Mouse (Mus musculus): Measurements from ENCODE around the gene Rgs7. TPM values are rescaled to one million over a fixed set of nuclear protein-coding genes. Genes with fewer than 3 reads are reported as not detected.

Gene Rgs7
- polyA plus RNA-seq, 1 experiment, result 0.16 TPM

GRCm38 (mm10) chr1:175041167-175041817, 451.0 kb downstream of the Rgs7 start:
- Histone ChIP-seq H3K4me2 (ENCODE audit: low read depth) (no peak overlapping the region), H3K79me2 (ENCODE audit: control insufficient read depth, insufficient read depth) (no peaks in the 10 kb centered on the region), H3K4me3 (no peak overlapping the region), H3K36me3 (ENCODE audit: control insufficient read depth, insufficient read depth) (no peaks in the 10 kb centered on the region), H3K27me3 (ENCODE audit: control insufficient read depth, insufficient read depth, insufficient read length) (no peaks in the 10 kb centered on the region), H3ac (ENCODE audit: control insufficient read depth, insufficient read length) (no peak overlapping the region)
- TF ChIP-seq MYOG (IDR thresholded peaks at IDR 0.05; ENCODE audit: control insufficient read depth in 1 of 3, insufficient read depth in 1 of 3, insufficient read length in 2 of 3, low read depth in 2 of 3) (no peak), CEBPB (IDR thresholded peaks at IDR 0.05; ENCODE audit: insufficient read depth, poor library complexity, severe bottlenecking) (no peak), E2F4 (IDR thresholded peaks at IDR 0.05; ENCODE audit: insufficient read depth) (no peak), MAX (IDR thresholded peaks at IDR 0.05; ENCODE audit: low read depth) (no peak), POLR2AphosphoS2 (IDR thresholded peaks at IDR 0.05; ENCODE audit: insufficient read length, low read depth) (no peak), POLR2A (IDR thresholded peaks at IDR 0.05; ENCODE audit: insufficient read length, low read depth) (no peak)

GRCm38 (mm10) chr1:175040038-175040437, 452.3 kb downstream of the Rgs7 start:
- H3K4me2 ChIP-seq (ENCODE audit: low read depth), result no peak overlapping the region
- no peak overlapping the region for H3ac ChIP-seq (ENCODE audit: control insufficient read depth, insufficient read length)
- H3K4me3 ChIP-seq, result no peak overlapping the region
- no peaks in the 10 kb centered on the region for H3K79me2 ChIP-seq (ENCODE audit: control insufficient read depth, insufficient read depth)
- TF ChIP-seq TCF3 (IDR thresholded peaks at IDR 0.05; ENCODE audit: insufficient read length, low read depth) (no peak), MYOG (IDR thresholded peaks at IDR 0.05; ENCODE audit: control insufficient read depth in 1 of 3, insufficient read depth in 1 of 3, insufficient read length in 2 of 3, low read depth in 2 of 3) (no peak), MAX (IDR thresholded peaks at IDR 0.05; ENCODE audit: low read depth) (no peak), TCF12 (IDR thresholded peaks at IDR 0.05; ENCODE audit: insufficient read depth, poor library complexity, severe bottlenecking) (no peak), USF1 (IDR thresholded peaks at IDR 0.05; ENCODE audit: low read depth) (no peak), CEBPB (IDR thresholded peaks at IDR 0.05; ENCODE audit: insufficient read depth, poor library complexity, severe bottlenecking) (no peak), MYOD1 (IDR thresholded peaks at IDR 0.05; ENCODE audit: control insufficient read depth in 1 of 3, insufficient read length in 2 of 3, low read depth in 2 of 3) (no peak), SRF (IDR thresholded peaks at IDR 0.05; ENCODE audit: control insufficient read depth, insufficient read length, low read depth) (no peak), E2F4 (IDR thresholded peaks at IDR 0.05; ENCODE audit: insufficient read depth) (no peak), POLR2A (IDR thresholded peaks at IDR 0.05; ENCODE audit: insufficient read length, low read depth) (no peak), REST (IDR thresholded peaks at IDR 0.05; ENCODE audit: insufficient read depth, insufficient read length) (no peak), POLR2AphosphoS2 (IDR thresholded peaks at IDR 0.05; ENCODE audit: insufficient read length, low read depth) (no peak)
- H3K36me3 ChIP-seq (ENCODE audit: control insufficient read depth, insufficient read depth), result no peaks in the 10 kb centered on the region
- H3K27me3 ChIP-seq (ENCODE audit: control insufficient read depth, insufficient read depth, insufficient read length), result no peaks in the 10 kb centered on the region

GRCm38 (mm10) chr1:175039567-175039966, 452.7 kb downstream of the Rgs7 start:
- TF ChIP-seq TCF12 (IDR thresholded peaks at IDR 0.05; ENCODE audit: insufficient read depth, poor library complexity, severe bottlenecking), result no peak
- TF ChIP-seq MYOG (IDR thresholded peaks at IDR 0.05; ENCODE audit: control insufficient read depth in 1 of 3, insufficient read depth in 1 of 3, insufficient read length in 2 of 3, low read depth in 2 of 3), result no peak
- no peak for TF ChIP-seq MYOD1 (IDR thresholded peaks at IDR 0.05; ENCODE audit: control insufficient read depth in 1 of 3, insufficient read length in 2 of 3, low read depth in 2 of 3)
- TF ChIP-seq POLR2AphosphoS2 (IDR thresholded peaks at IDR 0.05; ENCODE audit: insufficient read length, low read depth), result no peak
- TF ChIP-seq REST (IDR thresholded peaks at IDR 0.05; ENCODE audit: insufficient read depth, insufficient read length), result no peak
- no peak for TF ChIP-seq E2F4 (IDR thresholded peaks at IDR 0.05; ENCODE audit: insufficient read depth)
- TF ChIP-seq SRF (IDR thresholded peaks at IDR 0.05; ENCODE audit: control insufficient read depth, insufficient read length, low read depth), result no peak
- Histone ChIP-seq H3K4me3 (no peak overlapping the region), H3K79me2 (ENCODE audit: control insufficient read depth, insufficient read depth) (no peaks in the 10 kb centered on the region), H3K4me2 (ENCODE audit: low read depth) (no peak overlapping the region), H3ac (ENCODE audit: control insufficient read depth, insufficient read length) (no peak overlapping the region), H3K27me3 (ENCODE audit: control insufficient read depth, insufficient read depth, insufficient read length) (no peaks in the 10 kb centered on the region), H3K36me3 (ENCODE audit: control insufficient read depth, insufficient read depth) (no peaks in the 10 kb centered on the region)

- TF ChIP-seq MYOG (IDR thresholded peaks at IDR 0.05; ENCODE audit: control insufficient read depth in 1 of 3, insufficient read depth in 1 of 3, insufficient read length in 2 of 3, low read depth in 2 of 3) (no peak), POLR2AphosphoS2 (IDR thresholded peaks at IDR 0.05; ENCODE audit: insufficient read length, low read depth) (no peak), TCF3 (IDR thresholded peaks at IDR 0.05; ENCODE audit: insufficient read length, low read depth) (no peak), CEBPB (IDR thresholded peaks at IDR 0.05; ENCODE audit: insufficient read depth, poor library complexity, severe bottlenecking) (no peak)
- H3K27me3 ChIP-seq (ENCODE audit: control insufficient read depth, insufficient read depth, insufficient read length), result no peaks in the 10 kb centered on the region
- H3ac ChIP-seq (ENCODE audit: control insufficient read depth, insufficient read length), result no peak overlapping the region
- no peaks in the 10 kb centered on the region for H3K79me2 ChIP-seq (ENCODE audit: control insufficient read depth, insufficient read depth)
- H3K4me2 ChIP-seq (ENCODE audit: low read depth), result no peak overlapping the region
- H3K4me3 ChIP-seq, result no peak overlapping the region
- H3K36me3 ChIP-seq (ENCODE audit: control insufficient read depth, insufficient read depth), result no peaks in the 10 kb centered on the region
Observed at GRCm38 (mm10) chr1:175035461-175035860, 456.8 kb downstream of the Rgs7 start.

GRCm38 (mm10) chr1:175032015-175032414, 460.3 kb downstream of the Rgs7 start:
- no peak overlapping the region for H3ac ChIP-seq (ENCODE audit: control insufficient read depth, insufficient read length)
- H3K4me3 ChIP-seq, result no peak overlapping the region
- TF ChIP-seq POLR2A (IDR thresholded peaks at IDR 0.05; ENCODE audit: insufficient read length, low read depth) (no peak), E2F4 (IDR thresholded peaks at IDR 0.05; ENCODE audit: insufficient read depth) (no peak), MYOD1 (IDR thresholded peaks at IDR 0.05; ENCODE audit: control insufficient read depth in 1 of 3, insufficient read length in 2 of 3, low read depth in 2 of 3) (no peak), SRF (IDR thresholded peaks at IDR 0.05; ENCODE audit: control insufficient read depth, insufficient read length, low read depth) (no peak), TCF3 (IDR thresholded peaks at IDR 0.05; ENCODE audit: insufficient read length, low read depth) (no peak), POLR2AphosphoS2 (IDR thresholded peaks at IDR 0.05; ENCODE audit: insufficient read length, low read depth) (no peak), REST (IDR thresholded peaks at IDR 0.05; ENCODE audit: insufficient read depth, insufficient read length) (no peak), MYOG (IDR thresholded peaks at IDR 0.05; ENCODE audit: control insufficient read depth in 1 of 3, insufficient read depth in 1 of 3, insufficient read length in 2 of 3, low read depth in 2 of 3) (no peak), MAX (IDR thresholded peaks at IDR 0.05; ENCODE audit: low read depth) (no peak), CEBPB (IDR thresholded peaks at IDR 0.05; ENCODE audit: insufficient read depth, poor library complexity, severe bottlenecking) (no peak), USF1 (IDR thresholded peaks at IDR 0.05; ENCODE audit: low read depth) (no peak), TCF12 (IDR thresholded peaks at IDR 0.05; ENCODE audit: insufficient read depth, poor library complexity, severe bottlenecking) (no peak)
- no peak overlapping the region for H3K4me2 ChIP-seq (ENCODE audit: low read depth)
- no peaks in the 10 kb centered on the region for H3K79me2 ChIP-seq (ENCODE audit: control insufficient read depth, insufficient read depth)
- H3K36me3 ChIP-seq (ENCODE audit: control insufficient read depth, insufficient read depth), result no peaks in the 10 kb centered on the region
- H3K27me3 ChIP-seq (ENCODE audit: control insufficient read depth, insufficient read depth, insufficient read length), result no peaks in the 10 kb centered on the region
